Mouse (Mus musculus): ENCODE data around the gene Cers5. TPM values are rescaled to one million over a fixed set of nuclear protein-coding genes. Genes with fewer than 3 reads are reported as not detected.
"Not testable (repeated sequence)": the region's sequence is repeated elsewhere in the genome, so short reads cannot be mapped to it uniquely, and the experiment has no call there.

The Cers5 gene
- total RNA-seq, 2 experiments from 2014 or later, result 38.8 to 39.6 TPM

GRCm38 (mm10) chr15:99729056-99729783 lies 43.5 kb downstream of the Cers5 start:
- intact Hi-C loops (cut with DNase I), result loop anchor here (5.0 kb wide), 1 partner anchor 173 kb away; no protein-coding TSS in a partner anchor
- no peak for DNase-seq (ENCODE audit: low spot score in 2 of 2)

GRCm38 (mm10) chr15:99728211-99728610 lies 44.5 kb downstream of the Cers5 start:
- DNase-seq (ENCODE audit: low spot score in 2 of 2), result no peak
- intact Hi-C loops (cut with DNase I), result loop anchor here (5.0 kb wide), 1 partner anchor 174 kb away; no protein-coding TSS in a partner anchor

- intact Hi-C loops (cut with DNase I), result loop anchor here (5.0 kb wide), 1 partner anchor 175 kb away; no protein-coding TSS in a partner anchor
- no peak for DNase-seq (ENCODE audit: low spot score in 2 of 2)
Measured at GRCm38 (mm10) chr15:99727525-99727924, 45.2 kb downstream of the Cers5 start.

GRCm38 (mm10) chr15:99727039-99727438 lies 45.6 kb downstream of the Cers5 start:
- not testable (repeated sequence) for DNase-seq (ENCODE audit: low spot score in 2 of 2)
- intact Hi-C loops (cut with DNase I), result loop anchor here (5.0 kb wide), 1 partner anchor 175 kb away; no protein-coding TSS in a partner anchor

- DNase-seq (ENCODE audit: low spot score in 2 of 2), result no peak
- intact Hi-C loops (cut with DNase I), result loop anchor here (5.0 kb wide), 1 partner anchor 176 kb away; no protein-coding TSS in a partner anchor
Measured at GRCm38 (mm10) chr15:99726549-99726948, 46.1 kb downstream of the Cers5 start.

- DNase-seq (ENCODE audit: low spot score in 2 of 2), result peak; percentile 95 to 99
- intact Hi-C loops (cut with DNase I), result loop anchor here (2.0 to 5.0 kb wide), 2 partner anchors 47 to 177 kb away; partner anchors contain the start of gene Cers5
Measured at GRCm38 (mm10) chr15:99725341-99726155, 47.1 kb downstream of the Cers5 start, which contains the start of gene Cox14. TSS of gene Cox14 (plus strand) at chr15:99725618.

- peak; percentile 73 to 78 for DNase-seq (ENCODE audit: low spot score in 2 of 2)
- intact Hi-C loops (cut with DNase I), result loop anchor here (2.0 to 5.0 kb wide), 2 partner anchors 48 to 178 kb away; partner anchors contain the start of gene Cers5
Measured at GRCm38 (mm10) chr15:99724292-99725021, 48.2 kb downstream of the Cers5 start.

- DNase-seq (ENCODE audit: low spot score in 2 of 2), result peak in 1 of 2 experiments; percentile 75
- intact Hi-C loops (cut with DNase I), result loop anchor here (2.0 kb wide), 1 partner anchor 49 kb away; the partner anchor contains the start of gene Cers5
Measured at GRCm38 (mm10) chr15:99723515-99724291, 49.0 kb downstream of the Cers5 start.

DNA sequence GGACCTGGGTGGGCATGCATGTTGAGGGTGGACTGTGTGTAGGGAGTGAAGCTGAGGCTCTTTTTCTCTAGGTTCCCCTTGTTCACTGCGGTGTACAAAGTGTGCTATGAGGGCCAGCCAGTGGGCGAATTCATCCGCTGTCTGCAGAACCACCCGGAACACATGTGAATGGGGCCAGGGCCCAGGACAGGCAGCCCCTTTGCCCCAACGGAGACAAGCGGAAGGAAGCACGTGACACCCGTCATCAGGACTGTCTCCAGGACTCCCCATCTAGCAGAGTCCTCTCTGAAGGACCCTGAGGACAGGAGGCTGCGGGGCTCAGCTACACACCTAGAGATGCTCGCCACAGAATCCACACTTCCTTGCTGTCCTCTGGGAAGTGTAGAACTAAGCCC lies 49.6 kb downstream of the Cers5 start:
- no peak for DNase-seq (ENCODE audit: low spot score in 2 of 2)
- intact Hi-C loops (cut with DNase I), result no loop called here

- DNase-seq (ENCODE audit: low spot score in 2 of 2), result no peak
- intact Hi-C loops (cut with DNase I), result no loop called here
Measured at GRCm38 (mm10) chr15:99721921-99722743, 50.6 kb downstream of the Cers5 start.

DNA sequence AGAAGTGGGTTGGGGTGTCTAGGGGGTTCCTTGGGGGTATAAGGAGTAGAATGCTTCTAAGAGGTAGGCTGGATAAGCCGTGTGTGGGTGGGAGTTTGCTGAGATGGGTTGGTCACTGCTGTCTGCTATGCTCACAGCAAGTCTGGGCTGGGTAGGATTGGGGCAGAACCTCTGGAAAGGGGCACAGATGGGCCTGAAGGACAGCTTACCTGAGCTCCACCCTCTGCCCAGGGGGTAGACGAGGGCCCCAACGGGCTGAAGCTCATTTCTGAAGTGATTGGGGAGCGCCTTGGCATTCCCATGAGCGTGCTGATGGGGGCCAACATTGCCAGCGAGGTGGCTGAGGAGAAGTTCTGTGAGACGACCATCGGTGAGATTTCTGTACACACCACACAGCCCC lies 52.8 kb downstream of the Cers5 start:
- DNase-seq (ENCODE audit: low spot score in 2 of 2), result no peak
- intact Hi-C loops (cut with DNase I), result no loop called here

GRCm38 (mm10) chr15:99718461-99719021 lies 54.1 kb downstream of the Cers5 start:
- intact Hi-C loops (cut with DNase I), result no loop called here
- no peak for DNase-seq (ENCODE audit: low spot score in 2 of 2)

- peak; percentile 74 to 82 for DNase-seq (ENCODE audit: low spot score in 2 of 2)
- intact Hi-C loops (cut with DNase I), result loop anchor here (2.0 kb wide), 1 partner anchor 15 kb away; the partner anchor contains the start of gene Smarcd1
Measured at GRCm38 (mm10) chr15:99717386-99718334, 55.0 kb downstream of the Cers5 start, which contains the start of gene Gpd1. TSS of gene Gpd1 (plus strand) at chr15:99717515.

DNA sequence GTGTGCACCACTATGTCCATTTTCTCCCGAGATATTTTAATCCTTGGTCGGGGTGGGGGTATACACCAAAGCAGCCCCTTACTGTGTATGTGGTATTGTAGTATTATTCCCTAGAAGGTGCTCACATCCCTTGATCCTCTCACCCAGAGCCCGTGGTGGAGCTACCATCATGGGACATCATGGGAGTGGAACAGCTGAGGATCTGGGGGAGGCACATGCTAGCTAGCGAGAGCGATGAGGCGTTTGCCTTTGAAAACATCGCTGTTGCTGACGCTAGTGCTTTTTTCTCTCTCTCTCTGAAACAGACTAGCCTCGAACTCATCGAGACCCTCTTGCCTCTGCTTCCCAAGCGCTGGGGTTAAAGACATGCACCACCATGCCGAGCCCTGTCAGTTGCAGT lies 55.9 kb downstream of the Cers5 start:
- intact Hi-C loops (cut with DNase I), result loop anchor here (2.0 kb wide), 1 partner anchor 14 kb away; the partner anchor contains the start of gene Smarcd1
- peak in 1 of 2 experiments; percentile 77 for DNase-seq (ENCODE audit: low spot score in 2 of 2)

GRCm38 (mm10) chr15:99715982-99716746 lies 56.5 kb downstream of the Cers5 start:
- intact Hi-C loops (cut with DNase I), result loop anchor here (2.0 kb wide), 1 partner anchor 13 kb away; the partner anchor contains the start of gene Smarcd1
- DNase-seq (ENCODE audit: low spot score in 2 of 2), result peak in 1 of 2 experiments; percentile 71

Data from left cerebral cortex, postnatal 25 days (tissue).